Mouse (Mus musculus): ENCODE results near the gene Klc2. TPM values are rescaled to one million over a fixed set of nuclear protein-coding genes. Genes with fewer than 3 reads are reported as not detected.
"Not testable (repeated sequence)": the region's sequence is repeated elsewhere in the genome, so short reads cannot be mapped to it uniquely, and the experiment has no call there.

The Klc2 gene
- total RNA-seq, 2 experiments from 2014 or later, result 41.3 to 44.8 TPM

DNA sequence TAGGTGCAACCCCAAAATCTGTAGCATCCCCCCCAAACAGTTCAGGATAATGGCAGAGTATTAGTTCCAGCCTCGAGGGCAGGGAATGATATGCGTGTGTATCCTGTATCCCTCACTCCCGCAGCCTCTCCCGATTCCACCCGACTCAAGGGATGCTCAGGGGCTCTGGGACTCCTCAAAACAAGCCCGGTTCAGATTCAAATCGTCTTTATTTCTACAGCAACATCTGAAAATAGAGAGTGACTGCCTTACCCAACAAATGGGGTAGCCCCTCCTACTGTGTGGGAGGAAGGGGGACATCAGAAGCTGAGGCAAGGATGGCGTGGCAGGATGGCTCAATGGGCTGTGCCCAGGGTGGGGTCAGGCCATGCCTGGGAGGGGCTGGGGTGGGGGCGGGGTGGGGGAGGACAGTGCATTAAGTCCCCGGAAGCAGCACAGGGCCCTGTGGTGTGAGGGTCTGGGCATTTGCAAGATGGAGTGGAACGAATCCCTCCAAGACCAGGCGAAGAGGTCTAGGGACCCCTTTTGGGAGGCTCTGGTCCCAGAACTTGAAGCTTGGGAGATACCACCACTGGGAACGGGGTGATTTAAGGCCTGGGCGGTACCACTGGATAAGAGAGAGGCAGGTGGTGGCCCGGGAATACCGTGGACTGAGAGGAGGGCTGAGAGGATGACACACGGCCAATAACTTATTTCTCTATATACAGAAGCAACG lies 10.6 kb downstream of the Klc2 start:
- intact Hi-C loops (cut with DNase I), result no loop called here
- DNase-seq, result no peak

DNA sequence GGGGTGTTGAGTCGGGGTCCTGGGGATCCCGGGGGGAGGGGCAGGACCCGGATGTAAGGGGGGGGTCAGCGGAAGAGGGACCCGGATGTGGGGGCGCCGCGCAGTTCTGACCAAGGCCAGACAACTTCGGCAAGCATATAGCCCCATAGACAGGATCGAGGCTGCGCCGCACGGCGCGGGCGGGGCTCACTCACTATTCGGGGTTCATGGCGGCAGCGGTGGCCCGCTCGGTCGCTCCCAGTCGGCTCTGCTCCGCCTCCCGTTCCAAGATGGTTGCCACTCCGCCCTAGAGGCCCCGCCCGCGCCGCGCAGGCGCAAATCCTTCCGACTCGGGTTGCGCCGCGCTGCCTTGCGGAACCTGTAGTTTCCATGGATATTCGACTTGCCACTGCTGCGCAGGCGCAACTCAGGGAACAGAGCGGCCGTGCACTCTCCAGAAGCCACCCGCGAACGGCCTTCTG lies 11.6 kb downstream of the Klc2 start, which contains the start of gene Rab1b:
Gene Rab1b, minus strand, starts transcription at position 342 of the 461 bp plus-strand sequence.
- peak; percentile 99 for DNase-seq
- intact Hi-C loops (cut with DNase I), result no loop called here

DNA sequence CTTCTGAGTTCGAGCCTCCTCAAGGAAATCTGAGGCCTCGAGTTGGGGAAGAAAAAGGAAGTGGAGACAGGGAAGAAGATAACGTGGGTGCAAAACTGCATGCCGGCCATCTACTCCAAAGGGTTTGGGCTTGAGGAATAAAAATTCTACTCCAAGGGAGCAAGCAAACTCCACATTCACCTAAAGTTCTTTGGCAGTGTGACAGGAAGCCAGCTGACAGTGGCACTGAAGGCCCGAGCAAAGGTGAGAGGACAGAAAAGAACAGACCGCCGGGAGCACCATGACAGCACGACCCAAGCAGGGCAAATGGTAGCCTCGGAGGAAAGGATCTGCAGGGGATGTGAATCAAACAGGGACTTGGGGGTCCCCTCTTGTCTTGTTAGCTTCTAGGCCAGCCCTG lies 12.3 kb downstream of the Klc2 start:
- DNase-seq, result peak in 1 of 2 experiments; percentile 37
- intact Hi-C loops (cut with DNase I), result no loop called here

DNA sequence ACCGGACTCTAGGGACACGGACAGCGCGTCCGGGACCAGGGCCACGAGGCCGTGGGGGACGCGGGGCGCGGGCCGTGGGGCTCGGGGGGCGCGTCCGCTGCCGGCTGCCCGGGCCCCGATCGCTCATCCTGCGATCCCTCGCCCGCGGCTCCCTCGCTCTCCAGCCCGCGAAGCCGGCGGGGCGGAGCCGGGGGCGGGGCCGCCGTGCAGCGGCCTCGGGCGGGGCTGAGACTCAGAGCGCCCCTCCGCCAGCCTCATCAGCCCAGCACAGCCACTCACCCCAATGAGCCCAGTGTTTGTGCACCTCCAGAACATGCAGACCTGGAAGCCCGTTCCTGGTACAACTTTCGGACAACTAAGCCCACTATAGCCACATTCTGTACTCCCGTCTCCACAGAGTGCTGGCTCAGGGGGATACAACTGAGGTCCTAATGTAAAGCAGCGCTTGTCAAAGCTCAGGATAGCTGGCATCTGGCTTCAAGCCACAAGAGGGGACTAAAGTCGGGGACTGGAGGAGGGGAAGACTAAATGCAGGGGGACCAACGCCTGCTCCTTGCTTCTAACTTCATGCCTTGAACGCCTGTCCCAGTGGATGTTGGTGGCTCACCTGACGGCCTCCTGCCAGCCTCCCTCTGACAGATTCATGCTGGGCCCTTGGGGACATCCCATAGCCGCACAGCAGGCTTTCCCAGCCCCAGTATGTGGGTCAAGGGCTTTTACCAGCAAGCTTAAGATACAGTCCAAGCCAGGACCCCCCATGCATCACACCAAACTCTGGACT lies 19.8 kb downstream of the Klc2 start, which contains the start of gene Cnih2:
Gene Cnih2, minus strand, starts transcription at position 159 of the 781 bp plus-strand sequence.
- DNase-seq, result peak; percentile 73 to 76
- intact Hi-C loops (cut with DNase I), result no loop called here

GRCm38 (mm10) chr19:5097521-5098362 lies 20.6 kb downstream of the Klc2 start:
- intact Hi-C loops (cut with DNase I), result no loop called here
- no peak for DNase-seq

DNA sequence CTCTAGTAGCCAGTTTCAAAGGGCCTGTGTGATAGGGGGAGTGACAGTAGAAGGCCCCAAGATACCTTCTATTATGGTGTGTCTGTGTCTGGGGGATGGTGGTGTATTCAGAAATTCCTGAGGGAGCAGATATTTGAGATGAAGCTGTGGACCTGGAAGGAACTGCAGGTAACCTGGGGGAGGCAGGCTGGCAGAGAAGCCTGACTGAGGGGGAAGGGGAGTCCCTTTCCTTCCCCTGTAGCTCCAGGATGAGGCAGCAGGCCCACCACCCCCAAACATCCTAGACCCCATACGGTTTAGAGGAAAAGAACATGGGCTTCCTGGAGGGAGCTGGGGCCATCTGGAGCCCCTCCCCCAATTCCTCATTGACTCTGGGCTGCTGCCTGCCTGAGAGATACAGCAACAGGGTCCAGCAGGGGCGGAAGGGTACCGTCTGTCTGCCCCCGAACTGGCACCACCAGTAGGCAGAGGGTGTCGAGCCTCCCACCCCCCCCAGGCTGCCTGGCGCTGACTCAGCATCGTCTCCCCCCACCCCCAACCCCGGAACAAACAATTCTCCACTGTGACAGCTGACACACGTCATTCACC lies 22.4 kb downstream of the Klc2 start:
- no peak for DNase-seq
- intact Hi-C loops (cut with DNase I), result loop anchor here (2.0 kb wide), 1 partner anchor 45 kb away; no protein-coding TSS in a partner anchor

DNA sequence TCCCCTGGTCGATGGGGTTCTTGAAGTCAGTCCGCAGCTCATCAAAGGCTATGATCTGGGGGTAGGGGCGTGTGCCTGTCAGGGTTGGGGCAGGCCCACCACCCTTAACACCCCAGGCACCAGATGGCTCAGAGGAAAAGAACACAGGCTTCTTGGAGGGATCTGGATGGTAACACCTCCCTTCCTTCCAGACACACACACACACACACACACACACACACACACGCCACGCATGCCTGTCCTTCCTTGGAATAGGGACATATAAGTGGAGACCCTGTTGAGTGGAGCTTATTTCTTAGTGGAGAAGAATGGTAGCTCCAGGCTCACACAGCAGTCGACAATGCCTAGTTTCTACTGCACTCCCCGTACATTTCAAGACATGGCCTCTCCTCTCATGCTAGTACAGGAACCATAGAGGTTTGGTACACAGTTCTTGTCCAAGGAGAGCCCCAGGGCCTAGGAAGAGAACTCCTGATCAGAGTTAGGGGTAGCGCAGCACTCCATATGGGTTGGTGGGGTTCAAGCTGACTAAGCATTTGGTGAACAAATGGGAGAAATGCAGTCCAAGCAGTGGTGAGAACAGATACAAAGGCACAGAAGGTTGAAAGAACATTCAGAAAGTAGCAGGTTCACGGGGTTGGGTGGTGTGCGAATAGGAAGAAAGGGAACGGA lies 23.5 kb downstream of the Klc2 start:
- intact Hi-C loops (cut with DNase I), result loop anchor here (2.0 kb wide), 1 partner anchor 46 kb away; no protein-coding TSS in a partner anchor

DNA sequence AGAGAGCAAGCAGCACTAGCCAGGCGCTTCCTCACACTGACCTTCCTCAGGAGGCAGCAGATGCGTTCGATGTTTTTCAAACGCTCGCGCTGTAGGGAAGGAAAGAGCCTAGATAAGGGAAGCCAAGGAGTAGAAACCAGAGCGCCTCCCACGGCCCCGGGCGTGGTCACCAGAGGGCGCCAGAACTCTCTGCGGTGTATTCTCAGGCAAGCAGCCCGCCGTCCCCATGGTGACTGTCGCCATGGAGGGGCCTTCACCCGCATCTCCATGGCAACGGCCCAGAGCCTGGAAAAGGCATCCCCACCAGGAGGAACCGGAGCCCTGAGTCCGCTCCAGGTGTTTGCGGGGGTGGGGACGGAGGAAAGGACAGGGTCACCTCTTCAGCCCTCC lies 24.1 kb downstream of the Klc2 start:
- intact Hi-C loops (cut with DNase I), result loop anchor here (2.0 kb wide), 1 partner anchor 47 kb away; no protein-coding TSS in a partner anchor
- DNase-seq, result peak; percentile 91 to 95

More for the DNA sequence above, 23.5 kb downstream of the Klc2 start:
- no peak for DNase-seq

DNA sequence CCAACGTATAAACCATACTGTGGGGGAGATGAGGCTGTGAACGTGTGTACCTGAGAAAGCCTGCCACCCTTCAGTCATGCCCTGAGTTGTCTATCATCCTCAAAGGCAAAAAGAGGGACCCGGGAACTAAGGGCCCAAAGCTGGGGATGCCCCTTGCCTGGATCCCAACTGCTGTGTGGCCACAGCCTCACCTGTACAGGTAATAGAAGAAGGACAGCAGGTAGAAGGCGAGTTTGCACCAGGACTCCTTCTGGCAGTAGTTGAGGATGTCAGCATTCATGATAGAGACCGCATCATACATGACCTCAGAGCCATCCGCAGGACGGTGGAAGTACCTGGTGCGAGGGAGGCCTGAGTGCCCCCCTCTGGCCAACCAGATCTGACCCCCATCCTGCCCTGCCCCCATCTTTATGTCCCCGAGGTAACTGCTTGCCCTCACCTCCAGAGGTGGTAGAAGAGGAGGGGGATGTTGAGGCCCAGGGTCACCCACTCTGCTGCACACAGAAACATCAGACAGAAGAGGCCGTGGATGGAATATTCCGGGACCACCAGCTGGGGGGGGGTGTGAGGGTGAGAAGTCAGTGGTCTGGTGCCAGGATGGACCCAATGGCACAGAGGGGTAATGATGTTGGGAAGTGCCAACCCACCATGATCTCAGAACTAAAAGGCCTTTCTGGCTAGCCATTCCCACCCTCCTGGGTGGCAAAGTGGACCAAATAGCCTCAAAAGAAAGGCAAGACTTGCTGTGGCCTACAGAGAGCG lies 24.7 kb downstream of the Klc2 start:
- no peak for DNase-seq
- intact Hi-C loops (cut with DNase I), result loop anchor here (2.0 kb wide), 1 partner anchor 47 kb away; no protein-coding TSS in a partner anchor

GRCm38 (mm10) chr19:5092083-5092482 lies 26.3 kb downstream of the Klc2 start:
- no peak for DNase-seq
- intact Hi-C loops (cut with DNase I), result no loop called here

DNA sequence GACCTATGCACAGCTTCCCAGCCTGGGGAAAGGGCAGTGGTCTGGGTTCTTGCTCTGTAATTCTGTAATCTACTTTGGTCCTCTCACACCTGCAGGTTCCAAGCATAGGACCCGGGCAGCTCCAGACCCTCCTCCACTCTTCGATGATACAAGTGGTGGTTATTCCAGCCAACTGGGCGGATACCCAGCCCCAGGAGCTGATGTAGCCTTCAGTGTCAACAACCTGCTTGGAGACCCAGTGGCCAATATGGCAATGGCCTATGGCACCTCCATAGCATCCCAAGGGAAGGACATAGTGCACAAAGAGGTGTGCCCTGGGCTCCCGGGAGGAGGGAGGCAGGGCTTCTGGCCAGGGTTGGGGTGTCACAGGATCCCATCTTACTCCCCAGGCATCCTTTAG lies 29.0 kb downstream of the Klc2 start:
- intact Hi-C loops (cut with DNase I), result loop anchor here (2.0 kb wide), 1 partner anchor 15 kb away; no protein-coding TSS in a partner anchor
- DNase-seq, result no peak

GRCm38 (mm10) chr19:5087884-5088728 lies 30.3 kb downstream of the Klc2 start, which contains the start of gene Yif1a:
TSS of gene Yif1a (plus strand) at chr19:5088538.
- DNase-seq, result peak; percentile 93 to 96
- intact Hi-C loops (cut with DNase I), result loop anchor here (2.0 kb wide), 1 partner anchor 17 kb away; no protein-coding TSS in a partner anchor

GRCm38 (mm10) chr19:5086533-5086932 lies 31.8 kb downstream of the Klc2 start:
- intact Hi-C loops (cut with DNase I); DNase-seq: not testable (repeated sequence)

DNA sequence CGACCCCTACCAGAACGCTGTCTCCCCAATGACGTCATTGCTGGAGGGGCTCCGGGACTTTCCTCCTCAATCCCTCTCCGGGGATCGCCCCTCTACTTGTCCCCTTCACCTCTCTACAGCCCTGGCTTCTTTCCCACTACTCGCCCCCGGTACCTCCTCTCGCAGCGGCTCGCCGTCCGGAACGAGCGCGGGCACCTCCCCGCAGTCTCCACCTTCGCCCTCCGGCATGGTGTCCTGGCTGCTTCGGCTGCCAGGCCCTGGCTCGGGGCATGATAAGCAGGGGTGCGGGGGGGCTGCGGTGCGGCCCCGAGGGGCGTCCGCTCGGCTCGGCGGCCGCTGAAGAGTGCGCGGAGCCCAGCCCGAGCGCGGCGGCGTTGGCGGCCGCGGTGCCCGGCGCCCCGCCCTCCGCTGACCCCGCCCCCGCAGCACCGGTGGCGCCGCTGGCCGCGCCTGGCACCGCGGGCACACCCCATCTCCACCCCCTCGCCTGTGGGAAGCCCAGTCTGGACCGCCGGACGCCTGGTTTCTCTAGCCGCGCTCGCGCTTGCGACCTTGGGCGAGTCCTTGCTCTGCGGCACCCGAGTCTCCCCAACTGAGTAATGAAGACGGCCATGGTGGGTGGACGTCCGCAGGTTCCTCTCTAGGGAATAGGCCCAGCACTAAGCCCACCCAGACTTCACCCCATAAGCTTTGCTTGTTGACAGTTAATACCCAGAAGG lies 33.1 kb downstream of the Klc2 start, which contains the start of gene Tmem151a:
Gene Tmem151a, minus strand, starts transcription at position 387 of the 719 bp plus-strand sequence.
- intact Hi-C loops (cut with DNase I), result no loop called here
- no peak for DNase-seq

GRCm38 (mm10) chr19:5084834-5085144 lies 33.6 kb downstream of the Klc2 start:
- intact Hi-C loops (cut with DNase I), result no loop called here
- DNase-seq, result no peak

- intact Hi-C loops (cut with DNase I), result no loop called here
- no peak for DNase-seq
Observed at GRCm38 (mm10) chr19:5083961-5084833, 34.2 kb downstream of the Klc2 start.
